Mouse (Mus musculus): ENCODE data around the gene Ypel4. TPM values are rescaled to one million over a fixed set of nuclear protein-coding genes. Genes with fewer than 3 reads are reported as not detected.

Ypel4 gene
- polyA plus RNA-seq, 1 experiment from 2014 or later, result 79.1 TPM

DNA sequence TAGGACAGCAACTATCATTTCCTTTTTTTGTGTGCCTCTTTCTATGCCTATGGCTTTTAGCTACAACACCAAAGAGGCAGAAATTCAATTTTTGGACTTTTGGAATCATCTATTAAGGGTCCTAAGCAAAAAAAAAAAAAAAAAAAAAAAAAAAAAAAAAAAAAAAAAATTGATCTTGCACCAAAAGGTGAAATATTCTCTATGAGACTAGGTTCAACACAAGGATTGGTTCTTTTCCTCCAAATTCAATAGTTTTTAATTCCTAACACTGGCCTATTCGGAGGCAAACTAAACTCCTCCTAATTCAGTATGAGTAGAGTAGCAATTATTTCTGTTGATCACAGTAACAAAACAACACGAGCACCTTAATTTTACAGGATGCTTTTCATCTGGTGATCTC is 22.0 kb upstream of the Ypel4 start:
- H3K4me1 ChIP-seq (ENCODE audit: control insufficient read depth, low read depth, low read length), result peaks cover 23% of the 10 kb centered on the region
- H3K9ac ChIP-seq (ENCODE audit: low read depth, low read length), result no peak overlapping the region
- H3K9me3 ChIP-seq (replicated peaks; ENCODE audit: control insufficient read depth, low read length), result no peaks in the 10 kb centered on the region
- no peak overlapping the region for H3K4me3 ChIP-seq (ENCODE audit: low read depth, low read length)
- H3K27me3 ChIP-seq (ENCODE audit: control insufficient read depth, insufficient read depth, low read depth, low read length), result no peaks in the 10 kb centered on the region
- H3K4me2 ChIP-seq (ENCODE audit: low read depth, low read length), result 0 out of 2 replicates have a peak overlapping the region, but pooled peaks have one; percentile 13
- H3K27ac ChIP-seq (ENCODE audit: low read length), result no peak overlapping the region
- WGBS (ENCODE audit: insufficient replicate concordance), result 88% methylated on average over 2 of the region's 2 CpGs
- ATAC-seq (ENCODE audit: low read depth), result no peak
- H3K36me3 ChIP-seq (ENCODE audit: control insufficient read depth, insufficient read depth), result peaks cover 29% of the 10 kb centered on the region

DNA sequence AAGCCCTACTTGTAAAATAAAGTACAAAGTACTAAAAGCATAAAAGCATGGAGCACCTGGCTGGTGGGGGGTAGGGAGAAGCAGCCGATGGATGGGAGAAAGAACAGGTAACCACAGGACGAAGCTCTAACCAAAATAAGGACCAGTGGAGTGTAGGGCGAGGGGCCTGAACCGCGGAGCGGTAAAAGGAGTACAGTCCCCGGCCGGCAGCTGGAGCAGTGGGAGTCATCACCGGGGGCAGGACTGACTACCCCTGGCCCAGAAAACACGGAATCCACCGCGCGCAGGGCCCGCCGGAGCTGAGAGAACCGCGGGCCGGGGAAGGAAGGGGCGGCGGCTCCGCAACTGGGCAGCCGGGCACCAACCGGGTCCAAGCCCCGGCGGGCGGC is 19.4 kb upstream of the Ypel4 start:
- WGBS (ENCODE audit: insufficient replicate concordance), result under 1% methylated on average over 25 of the region's 26 CpGs
- Histone ChIP-seq H3K4me3 (ENCODE audit: low read depth, low read length) (peak overlapping the region; percentile 99), H3K27ac (ENCODE audit: low read length) (peak overlapping the region; percentile 98), H3K4me2 (ENCODE audit: low read depth, low read length) (peak overlapping the region; percentile 73), H3K9me3 (replicated peaks; ENCODE audit: control insufficient read depth, low read length) (no peaks in the 10 kb centered on the region), H3K4me1 (ENCODE audit: control insufficient read depth, low read depth, low read length) (peaks cover 23% of the 10 kb centered on the region), H3K9ac (ENCODE audit: low read depth, low read length) (peak overlapping the region; percentile 99), H3K27me3 (ENCODE audit: control insufficient read depth, insufficient read depth, low read depth, low read length) (no peaks in the 10 kb centered on the region), H3K36me3 (ENCODE audit: control insufficient read depth, insufficient read depth) (peaks cover 16% of the 10 kb centered on the region)
- no peak for ATAC-seq (ENCODE audit: low read depth)

DNA sequence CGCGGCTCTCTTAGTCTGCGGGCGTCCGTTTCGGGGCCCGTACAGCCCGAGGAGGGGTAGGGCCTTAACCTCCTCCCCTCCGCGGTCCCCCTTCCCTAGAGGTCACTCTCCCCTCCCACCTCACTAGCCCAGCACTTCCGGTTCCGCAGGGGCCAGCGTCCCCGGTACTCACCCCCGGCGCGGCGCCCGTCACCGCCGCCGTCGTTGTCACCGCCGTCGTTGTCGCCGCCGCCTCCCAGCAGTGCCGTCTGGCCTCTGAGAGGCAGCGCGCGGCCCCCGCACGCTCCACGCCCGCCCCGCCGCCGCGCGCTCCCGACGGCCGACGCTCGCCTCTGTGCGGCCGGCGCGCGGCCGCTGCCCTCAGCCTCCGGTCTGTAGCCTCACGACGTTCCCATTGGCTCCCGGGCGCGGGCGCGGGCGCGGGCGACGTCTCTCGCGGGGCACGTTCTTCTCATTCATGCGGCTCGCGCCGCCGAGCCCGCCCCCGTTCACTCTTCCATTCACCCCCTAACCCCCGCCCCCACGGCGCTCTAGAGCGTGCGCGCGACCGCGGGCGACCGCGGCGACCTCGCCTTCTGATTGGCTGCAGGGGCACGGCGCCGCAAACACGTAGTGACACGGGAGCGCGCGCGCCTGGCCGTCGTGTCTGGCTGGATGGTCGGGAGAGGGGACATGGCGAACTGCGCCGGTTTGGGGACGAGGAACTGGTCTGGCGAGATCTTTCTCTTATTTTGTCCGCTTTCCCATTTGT is 18.9 kb upstream of the Ypel4 start, which contains the start of gene Zdhhc5:
Gene Zdhhc5 (minus strand): TSS at position 370 of the 751 bp plus-strand sequence.
- H3K9ac ChIP-seq (ENCODE audit: low read depth, low read length), result peak within 1 kb of the TSS; percentile 99
- H3K36me3 ChIP-seq (ENCODE audit: control insufficient read depth, insufficient read depth), result peaks cover 12% of the 10 kb centered on the region
- peak within 1 kb of the TSS; percentile 99 for H3K4me3 ChIP-seq (ENCODE audit: low read depth, low read length)
- no peaks in the 10 kb centered on the region for H3K27me3 ChIP-seq (ENCODE audit: control insufficient read depth, insufficient read depth, low read depth, low read length)
- peak within 1 kb of the TSS; percentile 96 for H3K4me2 ChIP-seq (ENCODE audit: low read depth, low read length)
- H3K4me1 ChIP-seq (ENCODE audit: control insufficient read depth, low read depth, low read length), result peaks cover 22% of the 10 kb centered on the region
- ATAC-seq (ENCODE audit: low read depth), result peak; percentile 89
- H3K27ac ChIP-seq (ENCODE audit: low read length), result peak within 1 kb of the TSS; percentile 98
- under 1% methylated on average over 106 of the region's 107 CpGs for WGBS (ENCODE audit: insufficient replicate concordance)
- no peaks in the 10 kb centered on the region for H3K9me3 ChIP-seq (replicated peaks; ENCODE audit: control insufficient read depth, low read length)

DNA sequence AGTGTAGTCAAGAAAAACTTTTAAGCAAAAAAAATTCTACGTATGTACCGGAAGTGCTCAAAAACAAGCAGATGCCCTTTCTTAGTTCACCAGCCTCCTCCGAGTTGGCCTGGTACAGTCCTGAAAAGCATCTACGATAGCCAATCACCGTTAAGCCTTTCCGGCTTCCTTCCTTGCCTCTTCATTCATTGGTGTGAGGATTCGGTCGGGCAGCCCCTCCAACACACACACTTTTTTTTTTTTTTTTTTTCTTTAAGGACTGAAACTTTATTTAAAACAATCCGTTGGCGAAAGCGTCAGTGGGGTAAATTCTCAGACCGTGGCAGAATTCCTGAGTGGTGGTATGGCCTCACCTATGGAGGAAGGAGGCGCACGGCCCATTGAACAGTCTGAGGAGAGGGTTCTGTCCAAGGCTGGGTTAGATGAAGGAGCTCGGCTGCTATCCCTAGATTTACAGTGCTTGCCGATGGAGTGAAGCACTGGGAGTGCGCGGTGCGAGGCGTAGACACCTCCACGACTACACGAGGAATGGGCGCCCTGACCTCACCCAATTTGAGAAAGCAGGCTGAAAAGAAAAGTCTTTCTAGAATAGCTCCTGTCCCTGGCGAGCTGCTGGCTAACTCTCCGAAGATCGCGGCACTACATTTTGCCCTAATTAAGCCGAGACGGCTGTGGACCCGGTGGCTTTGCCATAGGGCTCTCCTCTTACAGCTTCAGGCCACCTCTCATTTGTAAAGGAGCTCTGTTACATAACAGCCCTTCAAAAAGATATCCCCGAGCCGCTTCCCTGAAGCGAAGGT is 18.1 kb upstream of the Ypel4 start:
- H3K27ac ChIP-seq (ENCODE audit: low read length), result peak overlapping the region; percentile 98
- peak; percentile 81 for ATAC-seq (ENCODE audit: low read depth)
- peaks cover 20% of the 10 kb centered on the region for H3K4me1 ChIP-seq (ENCODE audit: control insufficient read depth, low read depth, low read length)
- no peaks in the 10 kb centered on the region for H3K9me3 ChIP-seq (replicated peaks; ENCODE audit: control insufficient read depth, low read length)
- no peaks in the 10 kb centered on the region for H3K27me3 ChIP-seq (ENCODE audit: control insufficient read depth, insufficient read depth, low read depth, low read length)
- H3K4me3 ChIP-seq (ENCODE audit: low read depth, low read length), result peak overlapping the region; percentile 99
- under 1% methylated on average over 33 of the region's 33 CpGs for WGBS (ENCODE audit: insufficient replicate concordance)
- peaks cover 4% of the 10 kb centered on the region for H3K36me3 ChIP-seq (ENCODE audit: control insufficient read depth, insufficient read depth)
- H3K4me2 ChIP-seq (ENCODE audit: low read depth, low read length), result peak overlapping the region; percentile 96
- peak overlapping the region; percentile 99 for H3K9ac ChIP-seq (ENCODE audit: low read depth, low read length)

DNA sequence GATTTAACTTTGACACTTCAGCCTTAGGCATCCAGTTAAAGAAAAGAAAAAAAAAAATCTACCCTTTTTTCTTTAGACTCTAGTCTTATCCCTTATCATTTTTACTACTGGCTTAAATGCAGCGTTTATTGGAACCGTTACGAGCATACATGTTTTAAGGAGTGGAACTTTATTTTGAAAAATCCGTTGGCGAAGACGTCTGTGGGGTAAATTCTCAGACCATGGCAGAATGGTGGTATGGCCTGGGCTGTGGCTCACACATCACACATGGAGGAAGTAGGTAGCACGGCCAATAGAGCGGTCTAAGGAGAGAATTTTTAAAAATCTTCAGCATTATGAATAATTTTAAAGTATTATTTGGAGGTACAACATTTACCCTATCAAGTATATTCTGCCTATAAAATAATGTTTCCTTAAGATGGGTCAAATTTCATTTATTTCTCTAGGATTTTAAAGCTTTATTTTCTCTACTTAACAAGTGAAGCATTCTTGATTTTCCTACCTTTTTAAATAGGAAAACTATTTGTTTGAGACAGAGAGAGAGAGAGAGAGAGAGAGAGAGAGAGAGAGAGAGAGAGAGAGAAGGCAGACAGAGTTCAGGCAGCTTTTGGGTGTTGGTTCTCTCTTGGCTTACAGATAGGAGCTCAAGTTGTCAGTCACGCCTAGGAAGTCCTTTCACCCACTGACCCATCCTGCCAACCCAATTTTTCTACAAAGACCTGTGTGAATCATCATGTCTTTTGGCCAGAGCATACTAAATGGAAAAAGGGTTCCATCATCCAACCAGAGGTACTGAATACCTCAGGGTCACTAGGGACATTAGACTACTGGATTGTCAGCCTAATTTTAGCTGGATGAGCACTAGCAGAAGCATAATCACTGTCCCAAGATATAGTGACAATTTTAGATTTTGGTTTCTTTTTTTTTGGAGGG is 17.2 kb upstream of the Ypel4 start:
- Histone ChIP-seq H3K27me3 (ENCODE audit: control insufficient read depth, insufficient read depth, low read depth, low read length) (no peaks in the 10 kb centered on the region), H3K4me1 (ENCODE audit: control insufficient read depth, low read depth, low read length) (peaks cover 27% of the 10 kb centered on the region), H3K4me2 (ENCODE audit: low read depth, low read length) (peak overlapping the region; percentile 96), H3K36me3 (ENCODE audit: control insufficient read depth, insufficient read depth) (peaks cover 7% of the 10 kb centered on the region), H3K9ac (ENCODE audit: low read depth, low read length) (peak overlapping the region; percentile 99), H3K4me3 (ENCODE audit: low read depth, low read length) (peak overlapping the region; percentile 99), H3K9me3 (replicated peaks; ENCODE audit: control insufficient read depth, low read length) (no peaks in the 10 kb centered on the region), H3K27ac (ENCODE audit: low read length) (peak overlapping the region; percentile 98)
- WGBS (ENCODE audit: insufficient replicate concordance), result 14% methylated on average over 9 of the region's 9 CpGs
- no peak for ATAC-seq (ENCODE audit: low read depth)

DNA sequence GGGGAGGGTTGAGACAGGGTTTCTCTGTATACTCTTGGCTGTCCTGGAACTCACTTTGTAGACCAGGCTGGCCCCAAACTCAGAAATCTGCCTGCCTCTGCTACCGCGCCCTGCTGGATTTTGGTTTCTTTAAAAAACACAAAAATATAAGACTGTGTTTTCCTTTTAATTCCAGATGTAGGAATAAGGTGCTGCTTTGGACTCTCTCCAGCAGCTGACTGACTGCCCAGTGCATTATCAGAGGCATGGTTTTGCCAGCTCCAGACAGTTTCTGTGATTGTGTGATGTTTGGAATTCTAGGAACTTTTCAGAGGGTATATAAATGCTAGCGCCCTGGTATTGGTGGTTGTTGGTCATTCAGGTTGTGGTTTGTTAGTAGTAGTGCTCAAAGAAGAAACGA is 16.5 kb upstream of the Ypel4 start:
- peaks cover 26% of the 10 kb centered on the region for H3K4me1 ChIP-seq (ENCODE audit: control insufficient read depth, low read depth, low read length)
- H3K9ac ChIP-seq (ENCODE audit: low read depth, low read length), result no peak overlapping the region; the same call in 1 of the 2 replicates
- peak overlapping the region; percentile 91 for H3K27ac ChIP-seq (ENCODE audit: low read length)

DNA sequence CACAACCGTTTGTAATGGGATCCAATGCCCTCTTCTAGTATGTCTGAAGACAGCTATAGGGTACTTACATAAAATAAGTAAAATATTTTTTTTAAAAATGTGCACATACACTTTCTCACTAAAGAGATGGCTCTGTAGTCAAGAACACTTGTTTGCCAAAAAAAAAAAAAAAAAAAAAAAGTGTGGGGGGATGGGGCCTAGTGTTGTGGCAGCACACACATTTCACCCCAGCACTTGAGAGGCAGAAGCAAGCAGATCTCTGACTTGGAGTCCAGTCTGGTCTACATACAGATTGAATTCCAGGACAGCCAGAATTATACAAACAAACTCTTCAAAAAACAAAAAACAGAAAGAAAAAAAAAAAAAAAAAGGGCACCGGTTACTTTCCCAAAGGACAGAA is 13.1 kb upstream of the Ypel4 start:
- H3K4me2 ChIP-seq (ENCODE audit: low read depth, low read length), result no peak overlapping the region
- 80% methylated on average over 2 of the region's 2 CpGs for WGBS (ENCODE audit: insufficient replicate concordance)
- no peak overlapping the region for H3K9ac ChIP-seq (ENCODE audit: low read depth, low read length)
- H3K4me3 ChIP-seq (ENCODE audit: low read depth, low read length), result no peak overlapping the region
- no peak for ATAC-seq (ENCODE audit: low read depth)
- peaks cover 30% of the 10 kb centered on the region for H3K4me1 ChIP-seq (ENCODE audit: control insufficient read depth, low read depth, low read length)
- H3K27ac ChIP-seq (ENCODE audit: low read length), result no peak overlapping the region
- H3K36me3 ChIP-seq (ENCODE audit: control insufficient read depth, insufficient read depth), result peaks cover 36% of the 10 kb centered on the region
- H3K9me3 ChIP-seq (replicated peaks; ENCODE audit: control insufficient read depth, low read length), result no peaks in the 10 kb centered on the region
- no peaks in the 10 kb centered on the region for H3K27me3 ChIP-seq (ENCODE audit: control insufficient read depth, insufficient read depth, low read depth, low read length)

More for the DNA sequence above, 16.5 kb upstream of the Ypel4 start:
- peak overlapping the region; percentile 96 for H3K4me2 ChIP-seq (ENCODE audit: low read depth, low read length)
- no peak for ATAC-seq (ENCODE audit: low read depth)
- no peaks in the 10 kb centered on the region for H3K9me3 ChIP-seq (replicated peaks; ENCODE audit: control insufficient read depth, low read length)
- H3K36me3 ChIP-seq (ENCODE audit: control insufficient read depth, insufficient read depth), result peaks cover 9% of the 10 kb centered on the region
- no peaks in the 10 kb centered on the region for H3K27me3 ChIP-seq (ENCODE audit: control insufficient read depth, insufficient read depth, low read depth, low read length)
- H3K4me3 ChIP-seq (ENCODE audit: low read depth, low read length), result no peak overlapping the region
- WGBS (ENCODE audit: insufficient replicate concordance), result 83% methylated on average over 4 of the region's 4 CpGs

DNA sequence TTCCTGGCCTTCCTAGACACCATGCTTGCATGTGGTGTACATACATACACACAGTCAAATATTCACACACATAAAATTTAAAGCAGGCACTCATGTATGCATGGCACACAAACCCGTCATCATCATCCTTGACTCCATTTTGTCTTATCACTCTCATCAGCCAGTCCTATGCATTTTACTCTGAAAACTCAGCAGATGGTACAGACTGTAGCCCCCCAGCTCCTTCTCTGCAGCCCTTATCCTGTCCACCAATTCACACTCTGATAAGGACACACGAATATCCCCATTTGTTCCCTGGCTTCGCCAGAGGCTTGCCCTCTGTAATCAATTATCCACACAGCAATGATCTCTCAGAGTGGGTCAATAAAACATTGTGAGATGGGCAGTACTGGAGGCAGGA is 12.7 kb upstream of the Ypel4 start:
- H3K9me3 ChIP-seq (replicated peaks; ENCODE audit: control insufficient read depth, low read length), result no peaks in the 10 kb centered on the region
- no peak for ATAC-seq (ENCODE audit: low read depth)
- H3K9ac ChIP-seq (ENCODE audit: low read depth, low read length), result no peak overlapping the region
- H3K27ac ChIP-seq (ENCODE audit: low read length), result 0 out of 2 replicates have a peak overlapping the region, but pooled peaks have one; percentile 6
- no peak overlapping the region for H3K4me3 ChIP-seq (ENCODE audit: low read depth, low read length)
- WGBS (ENCODE audit: insufficient replicate concordance), result 28% methylated on average over 3 of the region's 3 CpGs
- no peaks in the 10 kb centered on the region for H3K27me3 ChIP-seq (ENCODE audit: control insufficient read depth, insufficient read depth, low read depth, low read length)
- H3K36me3 ChIP-seq (ENCODE audit: control insufficient read depth, insufficient read depth), result peaks cover 37% of the 10 kb centered on the region
- H3K4me2 ChIP-seq (ENCODE audit: low read depth, low read length), result 0 out of 2 replicates have a peak overlapping the region, but pooled peaks have one; percentile 0
- H3K4me1 ChIP-seq (ENCODE audit: control insufficient read depth, low read depth, low read length), result peaks cover 35% of the 10 kb centered on the region
